Mouse (Mus musculus) activated CD4-positive, CD25-positive, alpha-beta regulatory T cell, adult 4 months (primary cell): Measurements from ENCODE around the gene Vmn1r57. TPM values are rescaled to one million over a fixed set of nuclear protein-coding genes. Genes with fewer than 3 reads are reported as not detected.
"Not testable (repeated sequence)": the region's sequence is repeated elsewhere in the genome, so short reads cannot be mapped to it uniquely, and the experiment has no call there.

Experiments
- ATAC-seq: one replicate; pipeline ENCODE4 v1.8.0; 2017
- polyA plus RNA-seq, 2 experiments: library from polyadenylated mRNA; unstranded; fragments of 100-300 nt; shearing (Covaris generic); gene quantifications; one replicate each; pipeline ENCODE4 v1.2.1; 2017

Gene Vmn1r57
- polyA plus RNA-seq, result not detected

DNA sequence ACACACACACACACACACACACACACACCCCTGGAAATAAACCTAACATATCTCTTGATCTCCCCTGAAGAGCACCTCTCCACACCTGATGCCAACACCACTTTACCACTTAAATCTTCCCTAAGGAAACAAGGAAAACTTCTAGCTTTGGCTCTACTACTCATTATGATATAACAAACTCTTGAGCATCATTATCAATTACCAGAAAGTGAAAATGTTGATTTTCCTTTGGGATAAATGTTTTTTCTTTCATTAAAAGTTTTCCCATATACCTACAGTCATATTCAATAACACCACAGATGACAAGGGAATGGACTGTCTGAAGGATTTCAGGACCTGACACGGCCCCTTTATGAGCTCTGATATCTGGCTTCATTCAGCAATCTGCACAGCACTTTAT, at the start of gene Vmn1r57:
Gene Vmn1r57 (plus strand): TSS at position 301 of the 400 bp plus-strand sequence.
- ATAC-seq, result not testable (repeated sequence)

DNA sequence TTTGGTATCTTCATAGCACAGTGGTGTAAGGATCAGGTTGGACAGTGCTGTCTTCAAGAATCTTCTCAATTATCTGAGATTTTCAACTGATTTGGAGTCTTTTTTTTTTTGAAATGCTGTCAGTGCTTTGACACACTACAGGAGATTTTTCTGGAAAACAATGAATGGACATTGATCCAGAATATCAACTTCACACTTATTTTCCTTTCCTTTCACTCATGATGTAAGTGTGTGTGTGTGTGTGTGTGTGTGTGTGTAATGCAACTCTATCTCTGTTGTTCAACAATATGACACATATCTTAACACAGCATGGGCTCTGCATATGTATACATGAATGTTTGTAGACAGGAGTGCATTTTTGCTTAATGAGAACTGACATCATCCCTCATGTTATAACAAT, 21.6 kb upstream of the Vmn1r57 start, which contains the start of gene Vmn1r56:
Gene Vmn1r56 (minus strand): TSS at position 101 of the 400 bp plus-strand sequence.
- not testable (repeated sequence) for ATAC-seq

DNA sequence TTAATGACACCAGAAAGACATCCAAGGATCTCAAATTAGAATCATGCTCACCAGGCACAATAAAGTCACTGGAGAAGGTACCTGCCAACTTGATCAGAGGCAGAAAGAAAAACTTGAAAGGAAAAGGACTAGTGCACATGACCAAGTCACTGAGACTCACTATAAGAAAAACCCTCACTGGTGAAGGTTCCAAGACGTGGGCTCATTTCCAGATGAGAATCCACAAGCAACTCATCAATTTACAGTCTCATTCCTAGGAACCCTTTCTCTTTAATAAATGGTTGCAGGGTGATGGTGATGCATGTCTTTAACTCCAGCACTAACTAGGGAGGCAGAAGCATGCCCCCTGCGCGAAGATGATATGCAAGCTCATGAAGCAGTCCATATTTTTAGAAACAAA, 44.8 kb downstream of the Vmn1r57 start:
- no peak for ATAC-seq

Other genes starting within 250 kb of the Vmn1r57 start
- not detected for gene Sbk3, start 247.3 kb upstream of the Vmn1r57 start, polyA plus RNA-seq
- gene Zfp579, start 222.3 kb upstream of the Vmn1r57 start, polyA plus RNA-seq, result 1 to 10 TPM; 2.9 to 5.3 TPM
- 10 to 100 TPM; 33.3 to 55.4 TPM for gene Zfp524, start 204.1 kb upstream of the Vmn1r57 start, polyA plus RNA-seq
- gene Fiz1, start 203.8 kb upstream of the Vmn1r57 start, polyA plus RNA-seq, result 10 to 100 TPM in 1 of 2 experiments, 1 to 10 TPM in 1; 8.1 to 10.1 TPM
- 10 to 100 TPM in 1 of 2 experiments, 1 to 10 TPM in 1; 5.6 to 19.0 TPM for gene Gm44973, start 203.0 kb upstream of the Vmn1r57 start, polyA plus RNA-seq
- 1 to 10 TPM; 3.5 to 5.3 TPM for gene Zfp865, start 198.1 kb upstream of the Vmn1r57 start, polyA plus RNA-seq
- gene Ccdc106, start 197.9 kb upstream of the Vmn1r57 start, polyA plus RNA-seq, result under 1 TPM in 1 of 2 experiments, not detected in 1; 0.60 TPM
- gene 4632433K11Rik, start 184.4 kb upstream of the Vmn1r57 start, polyA plus RNA-seq, result not detected
- gene Zfp784, start 180.0 kb upstream of the Vmn1r57 start, polyA plus RNA-seq, result 1 to 10 TPM; 2.5 to 3.1 TPM
- gene Zfp580, start 167.0 kb upstream of the Vmn1r57 start, polyA plus RNA-seq, result 1 to 10 TPM; 1.2 to 2.8 TPM
- gene U2af2, start 156.3 kb upstream of the Vmn1r57 start, polyA plus RNA-seq, result 10 to 100 TPM; 24.2 to 30.1 TPM
- gene Epn1, start 138.3 kb upstream of the Vmn1r57 start, polyA plus RNA-seq, result 1 to 10 TPM; 7.0 to 8.3 TPM
- gene Rfpl4, start 101.5 kb upstream of the Vmn1r57 start, polyA plus RNA-seq, result not detected
- gene Rasl2-9, start 92.5 kb upstream of the Vmn1r57 start, polyA plus RNA-seq, result under 1 TPM in 1 of 2 experiments, not detected in 1; 0.58 TPM
- under 1 TPM in 1 of 2 experiments, not detected in 1; 0.05 TPM for gene Vmn1r55, start 68.8 kb upstream of the Vmn1r57 start, polyA plus RNA-seq
- gene Vmn1r56, start 21.7 kb upstream of the Vmn1r57 start, polyA plus RNA-seq, result not detected
- not detected for gene Gm5065, start 132.0 kb downstream of the Vmn1r57 start, polyA plus RNA-seq
- not detected for gene Nlrp2, start 132.5 kb downstream of the Vmn1r57 start, polyA plus RNA-seq
- gene Vmn1r58, start 194.9 kb downstream of the Vmn1r57 start, polyA plus RNA-seq, result under 1 TPM in 1 of 2 experiments, not detected in 1; 0.05 TPM
- gene Vmn1r59, start 238.3 kb downstream of the Vmn1r57 start, polyA plus RNA-seq, result not detected